Mouse (Mus musculus): ENCODE data around the gene Atn1. TPM values are rescaled to one million over a fixed set of nuclear protein-coding genes. Genes with fewer than 3 reads are reported as not detected.

Gene Atn1
- polyA plus RNA-seq, 1 experiment from 2014 or later = 9.3 TPM

GRCm38 (mm10) chr6:124722876-124723473 is 33.3 kb downstream of the Atn1 start:
- Histone ChIP-seq H3K27me3 (no peaks in the 10 kb centered on the region), H3K9ac (no peak overlapping the region), H3K9me3 (replicated peaks) (no peaks in the 10 kb centered on the region), H3K4me3 (no peak overlapping the region), H3K27ac (no peak overlapping the region), H3K4me1 (replicated peaks) (peaks cover 9% of the 10 kb centered on the region), H3K36me3 (no peaks in the 10 kb centered on the region), H3K4me2 (no peak overlapping the region)
- 62% methylated on average over 6 of the region's 6 CpGs for WGBS
- ATAC-seq (replicated peaks; ENCODE audit: insufficient number of reproducible peaks, insufficient read depth, low FRiP score, low read depth) = no peak

GRCm38 (mm10) chr6:124720904-124721303 is 35.4 kb downstream of the Atn1 start:
- Histone ChIP-seq H3K4me2 (no peak overlapping the region), H3K9me3 (replicated peaks) (no peaks in the 10 kb centered on the region), H3K36me3 (peaks cover 11% of the 10 kb centered on the region), H3K4me1 (replicated peaks) (peaks cover 9% of the 10 kb centered on the region), H3K4me3 (no peak overlapping the region), H3K27me3 (no peaks in the 10 kb centered on the region), H3K27ac (no peak overlapping the region), H3K9ac (no peak overlapping the region)
- 54% methylated on average over 11 of the region's 11 CpGs for WGBS
- ATAC-seq (replicated peaks; ENCODE audit: insufficient number of reproducible peaks, insufficient read depth, low FRiP score, low read depth) = no peak

- peak overlapping the region; percentile 0; the same call in 1 of the 2 replicates for H3K27ac ChIP-seq
- no peaks in the 10 kb centered on the region for H3K27me3 ChIP-seq
- H3K4me1 ChIP-seq (replicated peaks) = peaks cover 9% of the 10 kb centered on the region
- H3K4me2 ChIP-seq = no peak overlapping the region
- H3K9me3 ChIP-seq (replicated peaks) = no peaks in the 10 kb centered on the region
- 50% methylated on average over 7 of the region's 7 CpGs for WGBS
- peak overlapping the region; percentile 9; the same call in 1 of the 2 replicates for H3K4me3 ChIP-seq
- peaks cover 25% of the 10 kb centered on the region for H3K36me3 ChIP-seq
- no peak for ATAC-seq (replicated peaks; ENCODE audit: insufficient number of reproducible peaks, insufficient read depth, low FRiP score, low read depth)
- no peak overlapping the region for H3K9ac ChIP-seq
Observed at GRCm38 (mm10) chr6:124719354-124719978, 36.9 kb downstream of the Atn1 start.

DNA sequence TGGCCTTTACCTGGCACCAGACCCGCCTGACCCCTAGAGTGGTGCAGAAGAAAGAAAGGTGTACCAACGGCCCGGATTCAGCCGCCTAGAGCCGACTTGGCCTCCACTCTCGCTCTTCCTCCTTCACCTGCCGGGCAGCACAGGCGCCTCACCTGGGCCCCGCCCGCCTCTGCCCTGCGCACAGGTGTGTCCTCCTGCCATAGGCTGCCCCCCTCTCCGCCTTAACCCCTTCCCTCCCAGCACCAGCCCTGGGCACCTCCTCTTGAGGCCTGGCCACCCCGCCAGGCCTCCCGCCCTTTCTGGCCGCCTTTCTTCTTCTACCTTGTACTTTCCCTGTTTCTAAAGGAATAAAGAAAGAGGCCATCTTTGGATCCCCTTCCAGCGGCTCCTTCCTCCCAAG is 37.6 kb downstream of the Atn1 start:
- Histone ChIP-seq H3K4me3 (peak overlapping the region; percentile 24; the same call in 1 of the 2 replicates), H3K4me1 (replicated peaks) (peaks cover 15% of the 10 kb centered on the region), H3K27me3 (no peaks in the 10 kb centered on the region), H3K36me3 (peaks cover 31% of the 10 kb centered on the region), H3K4me2 (no peak overlapping the region), H3K9ac (no peak overlapping the region), H3K9me3 (replicated peaks) (no peaks in the 10 kb centered on the region), H3K27ac (peak overlapping the region; percentile 0; the same call in 1 of the 2 replicates)
- no peak for ATAC-seq (replicated peaks; ENCODE audit: insufficient number of reproducible peaks, insufficient read depth, low FRiP score, low read depth)
- 71% methylated on average over 16 of the region's 16 CpGs for WGBS

DNA sequence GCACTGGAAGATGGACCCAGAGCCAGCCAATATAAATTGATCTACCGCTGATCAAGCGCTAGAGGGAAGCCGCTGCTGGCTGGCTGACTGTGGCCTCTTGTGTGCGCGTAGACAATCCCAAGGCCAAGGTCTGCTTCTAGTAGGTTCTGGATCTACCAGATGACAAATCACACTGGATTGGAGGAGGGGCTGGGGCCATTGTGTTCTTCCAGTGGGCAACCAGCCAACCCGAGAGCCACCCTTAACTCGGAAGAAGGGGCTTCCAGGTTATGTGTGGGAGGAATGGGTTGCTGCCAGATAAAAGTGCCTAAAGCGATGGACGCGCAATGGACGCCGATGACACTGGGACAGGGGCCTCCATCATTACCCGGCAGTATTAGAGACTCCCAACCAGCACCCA is 38.4 kb downstream of the Atn1 start:
- Histone ChIP-seq H3K9ac (no peak overlapping the region), H3K36me3 (peaks cover 33% of the 10 kb centered on the region), H3K27ac (no peak overlapping the region; the same call in 1 of the 2 replicates), H3K9me3 (replicated peaks) (no peaks in the 10 kb centered on the region), H3K4me1 (replicated peaks) (peaks cover 22% of the 10 kb centered on the region), H3K4me2 (peak overlapping the region; percentile 3; the same call in 1 of the 2 replicates), H3K4me3 (peak overlapping the region; percentile 24; the same call in 1 of the 2 replicates), H3K27me3 (no peaks in the 10 kb centered on the region)
- 76% methylated on average over 13 of the region's 13 CpGs for WGBS
- no peak for ATAC-seq (replicated peaks; ENCODE audit: insufficient number of reproducible peaks, insufficient read depth, low FRiP score, low read depth)

DNA sequence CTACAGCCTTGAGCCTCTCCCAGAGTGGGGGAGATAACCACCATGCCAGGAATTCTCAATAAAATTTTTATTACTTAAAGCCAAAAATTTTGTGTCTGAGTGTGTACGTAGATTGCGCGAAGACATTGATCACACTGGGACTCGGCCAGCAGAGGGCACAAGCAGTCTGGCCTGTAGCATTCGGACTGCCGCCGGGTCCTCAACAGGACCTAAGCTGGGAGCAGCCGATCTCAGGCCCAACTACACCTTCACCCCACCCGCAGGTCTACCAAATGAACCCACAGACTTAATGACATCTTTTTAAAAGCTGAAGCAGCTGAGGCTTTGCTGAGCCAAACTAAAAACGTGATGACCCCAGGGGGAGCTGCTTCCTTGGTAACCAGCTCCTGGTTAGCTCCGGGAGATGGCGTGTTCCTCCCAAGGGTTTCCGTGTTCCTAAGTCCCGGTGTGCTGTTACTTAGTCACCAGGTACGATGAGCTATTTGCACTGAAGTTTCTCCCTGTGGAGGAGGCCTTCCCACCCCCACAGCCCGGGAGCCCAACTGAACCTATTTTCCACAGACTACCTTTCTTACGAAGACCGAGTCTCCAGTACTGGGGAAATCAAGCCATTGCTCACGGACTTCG is 39.3 kb downstream of the Atn1 start:
- H3K36me3 ChIP-seq = peaks cover 33% of the 10 kb centered on the region
- 63% methylated on average over 20 of the region's 20 CpGs for WGBS
- H3K27me3 ChIP-seq = no peaks in the 10 kb centered on the region
- no peaks in the 10 kb centered on the region for H3K9me3 ChIP-seq (replicated peaks)
- H3K4me3 ChIP-seq = no peak overlapping the region
- H3K4me2 ChIP-seq = no peak overlapping the region; the same call in 1 of the 2 replicates
- peaks cover 26% of the 10 kb centered on the region for H3K4me1 ChIP-seq (replicated peaks)
- no peak overlapping the region for H3K27ac ChIP-seq
- ATAC-seq (replicated peaks; ENCODE audit: insufficient number of reproducible peaks, insufficient read depth, low FRiP score, low read depth) = no peak
- H3K9ac ChIP-seq = no peak overlapping the region

GRCm38 (mm10) chr6:124712918-124713317 is 43.4 kb downstream of the Atn1 start:
- ATAC-seq (replicated peaks; ENCODE audit: insufficient number of reproducible peaks, insufficient read depth, low FRiP score, low read depth) = no peak
- Histone ChIP-seq H3K27me3 (no peaks in the 10 kb centered on the region), H3K36me3 (peaks cover 39% of the 10 kb centered on the region), H3K4me1 (replicated peaks) (peaks cover 34% of the 10 kb centered on the region), H3K27ac (peak overlapping the region; percentile 87), H3K9ac (peak overlapping the region; percentile 88), H3K9me3 (replicated peaks) (no peaks in the 10 kb centered on the region), H3K4me3 (peak overlapping the region; percentile 84), H3K4me2 (peak overlapping the region; percentile 76)
- WGBS = 11% methylated on average over 11 of the region's 11 CpGs

- WGBS = under 1% methylated on average over 76 of the region's 76 CpGs
- Histone ChIP-seq H3K9ac (peak within 1 kb of the TSS; percentile 88), H3K4me3 (peak within 1 kb of the TSS; percentile 84), H3K36me3 (peaks cover 40% of the 10 kb centered on the region), H3K9me3 (replicated peaks) (no peaks in the 10 kb centered on the region), H3K4me2 (peak within 1 kb of the TSS; percentile 76), H3K27me3 (no peaks in the 10 kb centered on the region), H3K4me1 (replicated peaks) (peaks cover 34% of the 10 kb centered on the region), H3K27ac (peak within 1 kb of the TSS; percentile 87)
- ATAC-seq (replicated peaks; ENCODE audit: insufficient number of reproducible peaks, insufficient read depth, low FRiP score, low read depth) = peak; percentile 97
Observed at GRCm38 (mm10) chr6:124711824-124712782, 44.2 kb downstream of the Atn1 start, which contains the start of the genes Emg1 and Phb2. Gene Emg1, minus strand, starts transcription at chr6:124712178. Gene Phb2, plus strand, starts transcription at chr6:124712336.

- no peak overlapping the region for H3K4me2 ChIP-seq
- peaks cover 25% of the 10 kb centered on the region for H3K4me1 ChIP-seq (replicated peaks)
- no peak for ATAC-seq (replicated peaks; ENCODE audit: insufficient number of reproducible peaks, insufficient read depth, low FRiP score, low read depth)
- no peak overlapping the region for H3K9ac ChIP-seq
- no peak overlapping the region for H3K27ac ChIP-seq
- peaks cover 31% of the 10 kb centered on the region for H3K36me3 ChIP-seq
- no peaks in the 10 kb centered on the region for H3K27me3 ChIP-seq
- no peak overlapping the region for H3K4me3 ChIP-seq
- 92% methylated on average over 10 of the region's 10 CpGs for WGBS
- H3K9me3 ChIP-seq (replicated peaks) = no peaks in the 10 kb centered on the region
Observed at GRCm38 (mm10) chr6:124708289-124708889, 47.9 kb downstream of the Atn1 start.

- ATAC-seq (replicated peaks; ENCODE audit: insufficient number of reproducible peaks, insufficient read depth, low FRiP score, low read depth) = no peak
- Histone ChIP-seq H3K9me3 (replicated peaks) (no peaks in the 10 kb centered on the region), H3K4me3 (no peak overlapping the region), H3K9ac (no peak overlapping the region), H3K4me1 (replicated peaks) (peaks cover 14% of the 10 kb centered on the region), H3K36me3 (peaks cover 50% of the 10 kb centered on the region), H3K4me2 (no peak overlapping the region), H3K27ac (no peak overlapping the region), H3K27me3 (no peaks in the 10 kb centered on the region)
- WGBS = 65% methylated on average over 5 of the region's 5 CpGs
Observed at GRCm38 (mm10) chr6:124706061-124706627, 50.2 kb downstream of the Atn1 start.

All from heart, embryonic 15.5 days (tissue).